Mouse (Mus musculus): Measurements from ENCODE around the gene Gm11027. TPM values are rescaled to one million over a fixed set of nuclear protein-coding genes. Genes with fewer than 3 reads are reported as not detected.
"Not testable (repeated sequence)": the region's sequence is repeated elsewhere in the genome, so short reads cannot be mapped to it uniquely, and the experiment has no call there.

Gene Gm11027
- not detected in 2 replicates for polyA plus RNA-seq (2016; fragmentation: Nextera tagmentation; extraction: Ambion mirVana)

DNA sequence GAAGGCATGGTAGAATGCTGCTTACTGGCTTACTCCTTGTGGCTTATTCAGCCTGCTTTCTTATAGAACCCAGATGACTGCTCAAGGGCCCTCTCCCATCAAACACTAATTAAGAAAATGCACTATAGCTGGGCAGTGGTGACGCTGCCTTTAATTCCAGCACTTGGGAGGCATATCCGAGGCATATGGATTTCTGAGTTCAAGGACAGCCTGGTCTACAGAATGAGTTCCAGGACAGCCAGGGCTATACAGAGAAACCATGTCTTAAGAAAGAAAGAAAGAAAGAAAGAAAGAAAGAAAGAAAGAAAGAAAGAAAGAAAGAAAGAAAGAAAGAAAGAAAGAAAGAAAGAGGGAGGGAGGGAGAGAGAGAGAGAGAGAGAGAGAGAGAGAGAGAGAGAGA lies at the start of gene Gm11027:
Gene Gm11027, plus strand, starts transcription at position 301 of the 400 bp plus-strand sequence.
- not testable (repeated sequence) for H3K9me3 ChIP-seq (replicated peaks); H3K9ac ChIP-seq; H3K27ac ChIP-seq (ENCODE audit: poor library complexity, severe bottlenecking); H3K4me2 ChIP-seq; H3K4me1 ChIP-seq (replicated peaks); H3K4me3 ChIP-seq; H3K36me3 ChIP-seq; ATAC-seq (ENCODE audit: insufficient number of reproducible peaks, low FRiP score)
- H3K27me3 ChIP-seq (replicated peaks), result peaks cover 43% of the 10 kb centered on the region
- 69% methylated on average over 2 of the region's 2 CpGs for WGBS

DNA sequence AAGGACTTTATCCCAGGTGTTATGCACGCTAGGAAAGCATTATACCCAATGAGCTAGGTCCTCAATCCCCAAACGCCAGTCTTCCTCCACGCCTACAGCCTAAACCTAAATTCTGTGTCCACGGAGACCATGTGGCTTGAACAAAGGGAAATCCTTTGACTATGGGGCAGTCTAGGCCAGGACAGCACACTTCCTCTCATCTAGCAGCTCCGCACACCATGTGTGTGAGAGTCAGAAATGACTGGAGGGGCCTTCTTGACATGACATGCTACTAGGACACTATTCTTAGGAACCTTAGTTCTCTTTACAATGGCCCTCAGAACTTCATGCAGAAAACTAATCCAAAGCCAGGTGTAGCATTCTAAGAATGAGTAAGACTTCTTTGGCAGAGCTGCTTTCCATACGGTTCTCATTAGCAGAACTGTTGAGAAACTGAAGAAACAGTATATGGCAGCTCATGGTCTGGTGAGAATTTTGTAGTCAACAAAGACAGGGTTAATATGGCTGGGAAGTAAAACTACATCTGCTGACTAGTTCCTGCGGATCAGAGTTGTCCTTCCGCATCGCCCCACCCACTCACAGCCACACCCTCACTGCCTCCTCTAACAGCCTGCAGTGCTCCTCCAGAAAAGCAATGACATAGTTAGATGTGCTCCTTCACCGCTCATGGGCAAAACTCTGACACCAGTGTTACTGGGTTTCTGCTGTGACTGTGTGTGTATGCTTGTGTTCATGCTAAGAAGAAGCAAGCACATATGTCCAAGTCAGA lies 48.7 kb upstream of the Gm11027 start:
- no peak for ATAC-seq (ENCODE audit: insufficient number of reproducible peaks, low FRiP score)
- 78% methylated on average over 10 of the region's 10 CpGs for WGBS
- peaks cover 4% of the 10 kb centered on the region; the same call in 1 of the 2 replicates for H3K36me3 ChIP-seq

DNA sequence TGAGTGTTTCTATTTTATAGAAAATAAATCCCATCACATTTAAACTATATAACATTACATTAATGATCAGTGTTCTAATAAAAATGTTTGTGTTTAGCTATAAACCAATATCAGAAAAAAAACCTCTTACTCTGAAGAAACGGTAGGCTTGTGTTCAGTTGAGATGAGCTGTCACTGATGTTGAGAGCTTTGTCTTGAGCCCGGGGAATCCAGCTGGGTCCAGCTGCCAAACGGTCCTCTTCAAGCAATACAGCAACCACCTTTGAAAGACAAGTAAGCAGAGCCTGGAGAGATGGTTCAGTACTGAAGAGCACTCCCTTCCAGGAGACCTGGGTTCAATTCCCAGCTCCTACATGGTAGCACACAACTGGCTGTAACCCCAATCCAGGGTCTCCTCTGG lies 45.7 kb upstream of the Gm11027 start:
- 80% methylated on average over 3 of the region's 3 CpGs for WGBS

More for the DNA sequence above, 48.7 kb upstream of the Gm11027 start:
- H3K4me1 ChIP-seq (replicated peaks), result no peaks in the 10 kb centered on the region
- no peak overlapping the region for H3K4me2 ChIP-seq
- no peaks in the 10 kb centered on the region for H3K9me3 ChIP-seq (replicated peaks)
- H3K27me3 ChIP-seq (replicated peaks), result no peaks in the 10 kb centered on the region
- no peak overlapping the region for H3K4me3 ChIP-seq
- H3K9ac ChIP-seq, result no peak overlapping the region
- no peak overlapping the region for H3K27ac ChIP-seq (ENCODE audit: poor library complexity, severe bottlenecking)

DNA sequence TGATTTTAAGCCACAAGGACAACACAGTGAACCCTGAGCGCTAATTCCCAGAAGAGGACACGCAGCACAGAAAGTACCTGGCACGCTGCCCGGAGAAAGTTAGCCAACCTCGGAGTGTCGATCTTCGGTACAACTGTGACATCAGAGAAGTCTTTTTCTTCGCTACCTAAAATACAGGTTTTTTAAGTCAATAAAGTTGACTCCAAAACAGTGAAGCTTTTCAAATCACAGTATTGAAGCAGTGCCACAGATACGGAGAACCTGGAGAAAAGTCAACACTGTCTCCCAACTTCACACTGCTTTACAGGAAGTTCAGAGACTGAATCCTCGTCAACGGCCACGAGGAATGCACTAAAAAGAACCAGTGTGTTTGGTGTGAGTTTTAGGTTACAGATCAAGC lies 43.6 kb upstream of the Gm11027 start:
- Histone ChIP-seq H3K9ac (no peak overlapping the region), H3K4me1 (replicated peaks) (0 out of 2 replicates have a peak, but pooled peaks cover under 1% of the 10 kb centered on the region), H3K9me3 (replicated peaks) (no peaks in the 10 kb centered on the region), H3K27me3 (replicated peaks) (no peaks in the 10 kb centered on the region), H3K27ac (ENCODE audit: poor library complexity, severe bottlenecking) (no peak overlapping the region), H3K4me3 (no peak overlapping the region), H3K36me3 (no peaks in the 10 kb centered on the region), H3K4me2 (no peak overlapping the region)
- WGBS, result 59% methylated on average over 12 of the region's 12 CpGs
- ATAC-seq (ENCODE audit: insufficient number of reproducible peaks, low FRiP score), result no peak

More for the DNA sequence above, 45.7 kb upstream of the Gm11027 start:
- no peaks in the 10 kb centered on the region for H3K9me3 ChIP-seq (replicated peaks)
- H3K4me2 ChIP-seq, result no peak overlapping the region
- no peak overlapping the region for H3K4me3 ChIP-seq
- ATAC-seq (ENCODE audit: insufficient number of reproducible peaks, low FRiP score), result no peak
- H3K27me3 ChIP-seq (replicated peaks), result no peaks in the 10 kb centered on the region
- H3K36me3 ChIP-seq, result peaks cover 4% of the 10 kb centered on the region; the same call in 1 of the 2 replicates
- H3K9ac ChIP-seq, result no peak overlapping the region
- H3K4me1 ChIP-seq (replicated peaks), result no peaks in the 10 kb centered on the region
- H3K27ac ChIP-seq (ENCODE audit: poor library complexity, severe bottlenecking), result no peak overlapping the region

DNA sequence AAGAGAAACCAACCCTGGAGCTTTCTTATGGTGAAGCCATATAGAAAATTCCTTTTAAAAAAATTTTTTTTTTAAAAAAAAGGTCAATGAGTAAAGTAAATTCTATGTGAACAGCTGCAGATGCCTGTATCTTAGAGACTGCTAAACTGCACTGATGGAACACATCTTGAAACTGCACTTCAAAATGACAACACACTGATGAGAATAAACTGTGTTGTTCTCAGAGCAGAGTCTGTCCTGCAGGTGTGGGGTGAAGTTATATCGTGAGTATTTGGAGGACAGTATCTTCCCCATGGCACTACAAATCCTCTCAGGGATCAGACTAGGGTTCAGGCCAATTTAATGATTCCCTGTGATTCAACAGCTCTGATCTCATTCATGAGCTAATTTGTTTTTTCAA lies 43.1 kb upstream of the Gm11027 start:
- Histone ChIP-seq H3K4me3 (no peak overlapping the region), H3K36me3 (no peaks in the 10 kb centered on the region), H3K9me3 (replicated peaks) (no peaks in the 10 kb centered on the region), H3K27ac (ENCODE audit: poor library complexity, severe bottlenecking) (no peak overlapping the region), H3K9ac (no peak overlapping the region), H3K4me2 (no peak overlapping the region), H3K4me1 (replicated peaks) (0 out of 2 replicates have a peak, but pooled peaks cover 3% of the 10 kb centered on the region), H3K27me3 (replicated peaks) (no peaks in the 10 kb centered on the region)
- no peak for ATAC-seq (ENCODE audit: insufficient number of reproducible peaks, low FRiP score)
- 69% methylated on average over 1 of the region's 1 CpGs for WGBS

DNA sequence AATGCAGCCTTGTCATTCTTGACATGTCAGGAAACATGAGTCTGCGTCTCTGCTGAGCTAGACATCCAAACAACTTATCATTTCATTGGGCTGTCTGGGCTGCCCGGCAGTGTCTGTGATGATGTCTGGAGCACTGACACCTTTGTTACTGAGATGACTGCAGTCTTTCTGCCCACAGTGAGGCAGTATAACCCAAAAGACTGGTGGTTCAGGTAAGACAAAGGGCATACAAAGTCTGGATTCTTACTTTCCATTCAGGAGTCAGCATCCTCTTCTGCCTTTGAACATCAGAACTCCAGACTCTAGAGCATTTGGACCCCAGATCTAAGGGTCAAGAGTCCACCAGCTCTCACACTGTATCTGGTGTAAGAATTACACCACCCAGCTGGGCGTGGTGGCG lies 39.8 kb upstream of the Gm11027 start:
- WGBS, result 65% methylated on average over 4 of the region's 4 CpGs
- no peak for ATAC-seq (ENCODE audit: insufficient number of reproducible peaks, low FRiP score)
- Histone ChIP-seq H3K9ac (no peak overlapping the region), H3K36me3 (no peaks in the 10 kb centered on the region), H3K4me2 (no peak overlapping the region), H3K4me1 (replicated peaks) (0 out of 2 replicates have a peak, but pooled peaks cover 3% of the 10 kb centered on the region), H3K9me3 (replicated peaks) (no peaks in the 10 kb centered on the region), H3K27ac (ENCODE audit: poor library complexity, severe bottlenecking) (no peak overlapping the region), H3K27me3 (replicated peaks) (no peaks in the 10 kb centered on the region), H3K4me3 (no peak overlapping the region)

DNA sequence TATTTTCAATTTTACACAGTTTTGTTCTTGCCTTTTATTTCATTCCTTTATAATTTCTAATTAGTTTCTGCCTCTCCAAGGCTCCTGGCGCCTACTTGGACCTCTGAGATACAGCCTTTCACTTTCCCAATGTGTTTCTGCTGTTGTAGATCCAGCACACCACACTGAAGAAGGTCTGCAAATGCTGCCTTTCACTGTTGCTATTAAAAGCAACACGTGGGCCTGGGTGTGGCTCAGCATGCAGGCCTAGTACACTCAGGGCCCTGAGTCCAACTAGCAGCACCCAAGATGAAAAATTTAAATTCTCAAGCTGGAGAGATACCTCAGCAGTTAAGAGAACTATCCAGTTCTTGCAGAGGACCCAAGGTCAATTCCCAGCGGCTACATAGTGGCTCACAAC lies 38.5 kb upstream of the Gm11027 start:
- 0 out of 2 replicates have a peak, but pooled peaks cover 3% of the 10 kb centered on the region for H3K4me1 ChIP-seq (replicated peaks)
- H3K27me3 ChIP-seq (replicated peaks), result no peaks in the 10 kb centered on the region
- H3K4me2 ChIP-seq, result no peak overlapping the region
- no peak for ATAC-seq (ENCODE audit: insufficient number of reproducible peaks, low FRiP score)
- no peaks in the 10 kb centered on the region for H3K36me3 ChIP-seq
- H3K9ac ChIP-seq, result no peak overlapping the region
- no peak overlapping the region for H3K27ac ChIP-seq (ENCODE audit: poor library complexity, severe bottlenecking)
- no peak overlapping the region for H3K4me3 ChIP-seq
- 67% methylated on average over 3 of the region's 3 CpGs for WGBS
- no peaks in the 10 kb centered on the region for H3K9me3 ChIP-seq (replicated peaks)

DNA sequence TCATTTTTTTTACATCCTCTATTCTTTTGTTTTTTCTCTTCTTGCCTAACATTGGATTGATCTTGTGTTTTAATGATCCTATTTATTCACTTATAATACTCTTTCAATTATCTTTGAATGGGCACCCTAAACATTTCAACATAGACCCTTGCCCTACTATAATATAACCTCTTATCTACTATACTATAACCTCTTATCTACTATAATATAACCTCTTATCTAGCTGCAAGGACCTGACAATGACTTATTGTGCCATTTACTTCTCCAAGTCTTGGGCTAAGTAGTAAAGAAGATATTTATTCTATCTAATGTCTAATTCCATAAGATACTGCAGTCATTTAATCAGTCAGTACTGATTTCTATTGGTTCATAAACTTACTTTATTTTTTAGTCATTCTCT lies 36.8 kb upstream of the Gm11027 start:
- Histone ChIP-seq H3K9ac (no peak overlapping the region), H3K4me2 (no peak overlapping the region), H3K36me3 (no peaks in the 10 kb centered on the region), H3K4me1 (replicated peaks) (0 out of 2 replicates have a peak, but pooled peaks cover 3% of the 10 kb centered on the region), H3K27me3 (replicated peaks) (no peaks in the 10 kb centered on the region), H3K4me3 (no peak overlapping the region), H3K9me3 (replicated peaks) (no peaks in the 10 kb centered on the region), H3K27ac (ENCODE audit: poor library complexity, severe bottlenecking) (no peak overlapping the region)
- ATAC-seq (ENCODE audit: insufficient number of reproducible peaks, low FRiP score), result no peak

DNA sequence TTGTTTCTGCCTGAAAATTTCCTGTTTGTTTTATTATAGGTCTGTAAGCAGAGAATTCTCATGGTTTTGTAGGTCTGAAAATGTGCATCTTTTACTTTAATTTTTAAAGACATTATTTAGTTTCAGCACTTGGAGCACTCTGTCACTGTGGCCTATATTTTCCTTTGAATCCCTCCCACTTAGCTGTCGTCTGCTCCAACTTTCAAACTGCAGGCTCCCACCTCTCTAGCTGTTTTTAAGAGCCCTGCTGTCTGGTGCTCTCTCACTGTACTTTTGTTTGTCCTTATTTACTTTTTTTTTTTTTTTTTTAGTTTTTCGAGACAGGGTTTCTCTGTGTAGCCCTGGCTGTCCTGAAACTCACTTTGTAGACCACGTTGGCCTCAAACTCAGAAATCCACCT lies 36.4 kb upstream of the Gm11027 start:
- no peak overlapping the region for H3K4me2 ChIP-seq
- H3K4me3 ChIP-seq, result no peak overlapping the region
- ATAC-seq (ENCODE audit: insufficient number of reproducible peaks, low FRiP score), result no peak
- WGBS, result 72% methylated on average over 3 of the region's 3 CpGs
- no peaks in the 10 kb centered on the region for H3K27me3 ChIP-seq (replicated peaks)
- 0 out of 2 replicates have a peak, but pooled peaks cover 3% of the 10 kb centered on the region for H3K4me1 ChIP-seq (replicated peaks)
- H3K27ac ChIP-seq (ENCODE audit: poor library complexity, severe bottlenecking), result no peak overlapping the region
- no peaks in the 10 kb centered on the region for H3K36me3 ChIP-seq
- no peak overlapping the region for H3K9ac ChIP-seq
- H3K9me3 ChIP-seq (replicated peaks), result no peaks in the 10 kb centered on the region

DNA sequence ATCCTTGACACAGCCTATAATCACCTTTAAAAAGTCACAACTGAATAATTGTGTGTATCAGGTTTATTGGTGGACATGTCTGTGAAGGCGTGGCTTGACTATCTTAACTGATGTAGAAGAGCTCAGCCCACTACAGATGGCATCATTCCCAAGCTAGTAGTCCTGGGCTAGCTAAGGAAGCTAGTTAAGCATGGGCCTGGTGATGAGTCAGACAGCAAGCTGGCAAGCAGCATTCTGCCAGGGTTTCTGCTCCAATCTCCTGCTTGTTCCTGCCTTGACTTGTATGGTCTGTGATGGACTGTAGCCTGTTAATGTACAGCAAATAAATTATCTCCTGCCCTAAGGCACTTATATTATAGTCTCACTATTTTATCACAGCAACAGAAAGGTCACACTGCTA lies 30.6 kb upstream of the Gm11027 start:
- Histone ChIP-seq H3K27me3 (replicated peaks) (no peaks in the 10 kb centered on the region), H3K9ac (no peak overlapping the region), H3K4me1 (replicated peaks) (no peaks in the 10 kb centered on the region), H3K4me3 (no peak overlapping the region), H3K36me3 (peaks cover 8% of the 10 kb centered on the region; the same call in 1 of the 2 replicates), H3K27ac (ENCODE audit: poor library complexity, severe bottlenecking) (no peak overlapping the region), H3K4me2 (no peak overlapping the region), H3K9me3 (replicated peaks) (no peaks in the 10 kb centered on the region)
- WGBS, result 61% methylated on average over 1 of the region's 1 CpGs
- ATAC-seq (ENCODE audit: insufficient number of reproducible peaks, low FRiP score), result no peak

DNA sequence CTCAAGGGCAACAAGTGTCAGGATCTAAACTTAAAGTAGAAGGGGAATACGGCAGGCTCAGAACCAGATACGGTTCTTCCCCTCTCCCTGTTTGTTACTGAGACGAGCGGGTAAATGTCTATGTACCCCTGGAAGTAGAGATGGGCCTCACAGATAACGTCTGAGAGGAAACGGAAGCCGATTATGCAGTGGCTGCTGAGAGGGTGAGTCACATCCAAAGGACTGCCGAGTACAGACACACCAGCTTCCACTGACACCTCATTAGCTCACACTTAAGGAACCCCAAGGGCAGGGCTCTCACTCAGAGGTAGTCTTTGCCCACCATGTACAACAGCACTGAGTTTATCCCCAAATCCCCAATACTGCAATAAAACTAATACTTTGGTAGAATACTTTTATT lies 20.5 kb upstream of the Gm11027 start:
- no peak for ATAC-seq (ENCODE audit: insufficient number of reproducible peaks, low FRiP score)
- Histone ChIP-seq H3K27ac (ENCODE audit: poor library complexity, severe bottlenecking) (no peak overlapping the region), H3K4me3 (no peak overlapping the region), H3K27me3 (replicated peaks) (peaks cover 8% of the 10 kb centered on the region), H3K4me2 (no peak overlapping the region), H3K9me3 (replicated peaks) (no peaks in the 10 kb centered on the region), H3K36me3 (peaks cover 3% of the 10 kb centered on the region; the same call in 1 of the 2 replicates), H3K9ac (no peak overlapping the region), H3K4me1 (replicated peaks) (no peaks in the 10 kb centered on the region)
- 28% methylated on average over 8 of the region's 8 CpGs for WGBS
